Mouse (Mus musculus): ENCODE measurements around the gene Cops7b.

DNA sequence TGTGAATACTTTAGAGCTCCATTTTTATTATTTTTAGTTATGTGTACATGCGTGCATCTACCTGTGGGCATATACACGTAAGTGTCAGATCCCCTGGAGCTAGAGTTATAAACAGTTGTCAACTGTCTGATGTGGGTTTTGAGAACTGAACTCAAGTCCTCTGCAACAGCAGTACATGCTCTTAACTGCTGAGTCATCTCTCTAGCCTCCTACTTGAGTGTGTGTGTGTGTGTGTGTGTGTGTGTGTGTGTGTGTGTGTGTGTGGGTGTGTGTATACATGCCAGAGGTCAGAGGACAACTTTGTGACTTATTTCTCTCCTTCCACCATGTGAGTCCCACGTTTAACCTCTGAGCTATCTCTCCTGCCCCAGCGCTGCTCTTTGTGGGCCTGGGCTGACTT, 47.8 kb downstream of the Cops7b start:
- TF ChIP-seq CTCF (IDR thresholded peaks at IDR 0.05; ENCODE audit: control insufficient read depth, insufficient read depth, insufficient replicate concordance, low read depth, low read length): no peak
- no peak for TF ChIP-seq POLR2A (IDR thresholded peaks at IDR 0.05; ENCODE audit: control insufficient read depth, low read depth, low read length)

All from testis, adult 2 months (tissue).